Mouse (Mus musculus): ENCODE data around the gene Rpl10a.
A peak's percentile ranks its signal among the peaks of the same experiment; 100 is the strongest.
"Not testable (repeated sequence)": the region's sequence is repeated elsewhere in the genome, so short reads cannot be mapped to it uniquely, and the experiment has no call there.

The Rpl10a gene

DNA sequence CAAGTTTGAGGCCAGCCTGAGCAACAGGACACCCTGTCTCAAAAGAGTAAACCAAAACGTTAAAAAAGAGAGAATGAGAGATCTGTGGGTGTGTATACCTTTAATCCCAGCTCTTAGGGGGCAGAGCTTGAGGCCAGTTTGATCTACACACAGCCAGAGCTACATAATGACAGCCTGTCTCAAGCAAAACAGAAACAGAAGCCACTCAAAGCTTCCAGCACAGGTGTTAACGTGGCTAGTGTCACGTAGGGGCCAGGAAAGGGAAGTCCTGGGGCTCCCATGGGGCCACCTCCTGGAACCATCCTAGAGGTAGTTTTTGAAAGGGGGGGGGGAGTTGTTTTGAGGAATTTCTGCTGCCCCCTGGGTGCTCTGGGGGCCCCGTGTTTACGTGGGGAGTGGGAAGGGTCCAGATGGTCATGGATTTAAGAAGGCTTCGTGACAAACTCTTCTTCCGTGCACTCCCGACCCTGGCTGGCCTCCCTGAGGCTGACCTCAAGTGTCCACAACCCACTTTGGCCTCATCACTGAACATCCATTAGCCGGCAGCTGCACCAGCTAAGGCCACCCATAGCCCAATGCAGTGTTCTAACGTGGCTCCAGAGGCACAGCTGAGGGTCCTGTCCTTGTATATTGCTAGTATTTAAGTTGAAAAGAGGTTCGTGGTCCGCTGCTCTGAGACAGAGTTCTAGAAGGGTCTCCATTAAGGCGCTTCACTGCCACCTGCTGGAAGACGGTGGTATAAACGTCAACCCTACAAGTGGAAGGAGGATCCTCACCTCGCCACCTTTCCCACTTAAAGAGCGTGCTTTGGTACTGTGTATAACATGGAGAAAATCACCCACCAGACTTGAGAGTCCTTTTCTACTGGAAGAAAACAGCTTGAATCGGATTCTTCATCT is 19.7 kb upstream of the Rpl10a start:
- peak; percentile 89 for DNase-seq (ENCODE audit: low read depth, low spot score)

DNA sequence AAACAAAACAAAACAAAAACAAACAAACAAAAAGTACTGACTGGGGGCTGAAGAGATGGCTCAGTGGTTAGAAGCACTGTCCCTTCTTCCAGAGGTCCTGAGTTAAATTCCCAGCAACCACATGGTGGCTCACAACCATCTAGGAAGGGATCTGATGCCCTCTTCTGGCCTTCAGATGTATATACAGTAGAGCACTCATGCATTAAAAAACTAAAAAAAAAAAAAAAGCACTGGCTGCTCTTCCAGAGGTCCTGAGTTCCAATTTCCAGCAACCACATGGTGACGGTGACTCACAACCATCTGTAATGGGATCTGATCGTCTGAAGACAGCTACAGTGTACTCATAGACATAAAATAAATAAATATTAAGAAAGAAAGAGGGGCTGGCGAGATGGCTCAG is 17.4 kb upstream of the Rpl10a start:
- DNase-seq (ENCODE audit: low read depth, low spot score): peak; percentile 88

DNA sequence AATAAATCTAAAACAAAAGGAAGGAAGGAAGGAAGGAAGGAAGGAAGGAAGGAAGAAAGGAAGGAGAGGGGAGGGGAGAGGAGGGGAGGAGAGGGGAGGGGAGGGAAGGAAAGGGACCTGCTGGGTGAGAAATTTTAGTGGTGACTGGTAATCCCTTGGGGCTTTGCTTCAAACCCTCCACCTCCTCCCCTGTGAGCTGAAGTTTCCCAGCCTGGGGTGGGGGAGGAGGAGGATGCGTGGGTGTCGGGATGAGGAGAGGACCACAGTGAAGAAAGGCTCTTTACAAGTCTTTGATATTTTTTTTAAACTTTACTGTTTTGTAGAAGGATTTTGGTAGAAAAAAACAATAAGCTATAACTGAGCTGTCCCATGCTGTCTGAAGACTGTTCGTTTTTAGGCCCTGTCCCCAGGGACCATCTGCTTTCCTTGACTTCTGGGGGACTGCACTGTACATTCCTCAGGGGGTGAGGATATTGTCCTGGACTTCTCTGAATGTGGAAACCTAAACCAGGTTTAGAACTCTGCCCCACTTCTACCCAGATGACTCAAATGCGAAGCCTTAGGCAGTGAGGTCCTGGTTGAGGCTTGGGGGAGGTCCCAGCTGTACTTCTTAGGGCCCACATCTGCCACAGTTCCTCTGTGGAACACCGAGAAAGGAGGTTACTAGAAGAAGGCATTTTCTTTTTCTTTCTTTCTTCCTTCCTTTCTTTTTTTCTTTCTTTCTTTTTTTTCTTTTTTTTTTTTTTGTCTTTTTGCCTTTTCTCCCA is 16.7 kb upstream of the Rpl10a start:
- DNase-seq (ENCODE audit: low read depth, low spot score): no peak

DNA sequence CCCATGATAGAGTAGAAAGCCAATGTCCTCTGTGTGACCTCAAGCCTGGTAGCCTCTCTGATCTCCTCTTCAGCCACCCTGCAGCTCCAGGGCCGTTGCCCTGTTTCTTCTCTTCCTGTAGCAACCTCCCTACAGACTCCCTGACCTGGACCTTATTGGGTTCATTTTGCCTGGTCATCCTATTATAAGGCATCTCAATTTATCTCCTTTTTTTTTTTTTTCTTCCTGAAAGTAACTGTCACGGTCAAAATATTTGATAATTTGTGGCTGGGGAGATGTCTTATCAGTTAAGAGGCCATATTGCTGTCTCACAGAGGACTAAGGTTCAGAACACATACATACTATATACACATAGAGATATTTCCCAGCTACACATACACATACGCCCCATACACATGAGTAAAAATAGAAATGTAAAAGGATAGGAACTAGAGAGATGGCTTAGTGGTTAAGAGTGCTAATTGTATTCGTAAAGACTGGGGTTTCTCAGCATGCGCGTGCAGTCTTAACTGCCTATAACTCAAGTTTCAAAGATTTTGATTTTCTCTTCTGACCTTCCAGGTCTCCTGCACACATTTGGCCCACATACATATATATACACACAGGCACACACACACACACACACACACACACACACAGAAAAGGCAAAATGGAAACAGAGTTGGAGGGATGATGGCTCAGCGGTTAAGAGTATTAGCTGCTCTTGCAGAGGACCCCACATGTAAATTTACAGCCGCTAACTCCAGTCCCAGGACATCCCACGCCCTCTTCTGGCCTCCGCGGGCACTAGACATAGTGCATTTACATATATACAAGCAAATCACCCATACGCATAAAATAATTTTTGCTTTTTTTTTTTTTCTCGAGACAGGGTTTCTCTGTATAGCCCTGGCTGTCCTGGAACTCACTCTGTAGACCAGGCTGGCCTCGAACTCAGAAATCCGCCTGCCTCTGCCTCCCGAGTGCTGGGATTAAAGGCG is 15.7 kb upstream of the Rpl10a start:
- DNase-seq (ENCODE audit: low read depth, low spot score): peak; percentile 45

DNA sequence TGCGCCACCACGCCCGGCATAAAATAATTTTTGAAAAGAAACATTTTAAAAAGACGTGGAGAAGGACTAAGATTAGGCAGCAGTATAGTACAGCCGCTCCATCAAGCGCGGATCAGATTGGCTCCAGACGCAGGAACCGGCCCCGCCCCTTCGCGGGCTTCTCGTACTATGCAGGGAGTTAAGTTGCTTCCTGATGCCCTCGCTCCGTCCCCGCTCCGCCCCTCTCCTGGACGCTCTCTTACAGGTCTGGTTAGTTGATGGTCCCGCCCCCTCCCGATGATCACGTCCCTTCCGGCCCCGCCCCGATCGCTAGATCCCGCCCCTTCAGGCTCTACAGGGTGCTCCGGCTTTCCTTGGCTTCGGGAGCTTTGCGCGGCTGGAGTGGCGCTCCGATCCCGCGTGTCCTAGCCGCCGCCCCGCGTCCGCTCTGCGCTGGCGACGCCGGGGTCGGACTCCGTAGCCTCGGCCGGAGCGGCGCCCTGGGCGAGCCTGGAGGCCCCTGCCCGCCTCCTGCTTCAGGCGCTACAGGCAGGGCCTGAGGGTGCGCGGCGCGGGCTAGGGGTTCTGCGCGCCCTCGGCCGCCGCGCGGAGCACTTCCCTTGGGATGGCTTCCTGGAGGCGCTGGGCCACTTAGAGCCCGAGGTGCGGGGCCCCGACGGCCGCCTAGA is 14.9 kb upstream of the Rpl10a start, which contains the start of gene Fance:
Gene Fance, plus strand, starts transcription at position 308 of the 668 bp plus-strand sequence.
- DNase-seq (ENCODE audit: low read depth, low spot score): peak; percentile 100

DNA sequence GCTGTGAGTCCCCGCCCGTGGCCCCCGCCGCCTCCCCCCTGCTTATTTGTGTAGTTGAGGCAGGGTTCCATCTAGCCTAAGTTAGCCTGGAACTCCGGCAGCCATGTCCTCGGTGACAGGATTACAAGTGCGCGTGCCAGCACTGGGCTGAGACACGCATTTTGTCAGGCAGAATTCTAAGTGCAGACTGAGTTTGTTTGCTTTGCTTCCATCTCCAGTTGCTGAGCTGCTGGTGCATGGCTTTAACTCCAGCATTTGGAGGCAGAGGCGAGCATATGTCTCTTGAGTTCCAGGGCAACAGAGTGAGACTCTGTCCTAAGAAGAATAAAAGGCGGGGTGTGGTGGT is 14.4 kb upstream of the Rpl10a start:
- DNase-seq (ENCODE audit: low read depth, low spot score): peak; percentile 72

DNA sequence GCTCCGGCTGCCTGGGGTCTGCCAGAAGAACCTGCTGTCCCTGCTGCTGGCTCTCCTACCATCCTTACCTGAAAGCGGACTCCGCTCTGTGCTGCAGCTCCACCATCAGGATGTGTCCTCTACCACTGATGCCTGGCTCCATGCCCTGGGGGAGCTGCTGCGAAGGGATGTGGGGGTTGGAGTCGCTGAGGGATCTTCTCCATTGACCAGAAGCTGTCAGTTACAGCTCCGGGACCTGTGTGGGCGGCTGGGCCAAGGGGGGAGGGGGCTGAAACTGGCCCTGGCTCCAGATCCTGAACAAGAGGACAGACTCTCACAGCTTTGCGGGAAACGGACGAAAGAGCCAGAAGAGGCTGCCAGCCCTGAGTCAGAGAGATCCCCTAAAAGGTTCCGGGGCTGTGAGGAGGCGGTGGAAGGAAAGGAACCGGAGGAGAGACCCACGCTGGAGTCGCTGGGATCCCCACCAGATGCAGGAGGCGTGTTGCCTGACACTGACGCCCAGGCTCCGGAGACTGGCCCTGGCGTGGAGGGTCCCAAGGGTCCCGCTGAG is 12.6 kb upstream of the Rpl10a start:
- DNase-seq (ENCODE audit: low read depth, low spot score): no peak

DNA sequence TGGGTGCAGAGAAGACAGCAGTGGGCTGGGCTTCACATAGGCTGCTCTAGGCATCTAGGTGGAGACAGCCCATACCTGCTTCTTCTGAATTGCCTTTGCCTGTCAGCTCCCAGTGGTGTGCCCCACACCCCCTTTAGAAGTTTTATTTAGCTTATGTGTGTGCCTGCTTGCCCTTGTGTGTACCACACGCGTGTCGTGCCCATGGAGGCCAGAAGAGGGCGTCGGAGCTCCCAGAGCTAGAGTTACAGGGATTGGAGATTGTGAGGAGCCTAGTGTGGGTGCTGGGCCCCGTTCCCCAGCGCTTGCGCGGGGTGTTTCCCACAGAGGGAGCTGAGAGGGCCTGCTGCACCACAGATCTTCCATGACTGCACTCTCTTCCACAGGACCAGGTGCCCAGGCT is 11.8 kb upstream of the Rpl10a start:
- peak; percentile 69 for DNase-seq (ENCODE audit: low read depth, low spot score)

DNA sequence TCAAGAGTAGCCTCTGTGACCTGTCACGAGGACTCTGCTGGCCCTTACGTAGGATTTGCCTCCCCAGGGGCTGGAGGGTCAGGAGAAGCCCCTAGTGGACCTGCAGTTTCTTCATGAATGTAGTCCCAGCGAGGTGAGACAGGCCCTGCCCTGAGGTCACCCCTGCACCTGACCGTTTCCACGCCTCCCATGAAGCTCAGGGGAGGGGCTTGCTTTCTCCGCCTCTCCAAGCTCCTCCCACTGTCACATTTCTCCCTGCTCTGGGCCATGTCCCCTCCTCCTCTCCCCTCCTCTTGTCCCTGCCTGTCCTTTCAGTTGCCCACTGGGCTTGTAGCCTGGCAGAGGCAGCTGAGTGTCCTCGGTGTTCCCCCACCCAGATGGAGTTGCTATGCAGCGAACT is 11.2 kb upstream of the Rpl10a start:
- peak; percentile 44 for DNase-seq (ENCODE audit: low read depth, low spot score)

DNA sequence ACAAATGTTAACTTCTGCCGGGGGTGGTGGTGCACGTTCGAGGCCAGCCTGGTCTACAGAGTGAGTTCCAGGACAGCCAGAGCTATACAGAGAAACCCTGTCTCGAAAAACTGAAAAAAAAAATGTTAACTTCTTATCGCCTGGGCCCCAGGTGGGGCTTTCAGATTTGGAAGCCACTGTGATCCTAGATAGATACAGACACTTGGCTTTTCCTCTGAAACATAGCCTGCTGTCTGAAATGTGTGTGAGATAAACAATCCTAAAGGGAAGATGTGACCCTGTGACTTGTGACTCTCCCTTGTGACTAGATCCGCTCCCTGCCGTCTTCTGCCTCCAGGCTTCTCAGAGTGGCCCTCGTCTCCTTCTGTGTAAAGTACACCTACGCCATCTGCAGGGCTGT is 10.5 kb upstream of the Rpl10a start:
- DNase-seq (ENCODE audit: low read depth, low spot score): no peak

DNA sequence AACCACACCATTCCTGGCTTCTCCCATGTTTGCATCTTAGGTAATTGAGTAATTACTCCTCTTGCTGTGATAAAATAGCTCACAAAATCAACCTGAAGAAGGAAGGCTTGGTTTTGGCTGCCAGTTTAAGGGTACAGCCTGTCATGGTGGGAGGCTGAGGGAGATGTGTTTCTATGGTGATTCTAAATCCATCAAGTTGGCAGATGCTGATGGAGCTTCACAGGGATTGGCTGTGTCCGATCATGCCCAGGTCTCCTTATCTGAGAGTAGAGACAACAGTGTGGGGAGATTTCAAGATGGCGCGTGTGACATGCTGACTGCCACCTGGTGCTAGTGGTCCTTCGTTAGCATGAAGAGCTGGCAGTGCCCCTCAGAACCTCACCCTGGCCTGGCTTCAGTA is 6.6 kb upstream of the Rpl10a start:
- no peak for DNase-seq (ENCODE audit: low read depth, low spot score)

DNA sequence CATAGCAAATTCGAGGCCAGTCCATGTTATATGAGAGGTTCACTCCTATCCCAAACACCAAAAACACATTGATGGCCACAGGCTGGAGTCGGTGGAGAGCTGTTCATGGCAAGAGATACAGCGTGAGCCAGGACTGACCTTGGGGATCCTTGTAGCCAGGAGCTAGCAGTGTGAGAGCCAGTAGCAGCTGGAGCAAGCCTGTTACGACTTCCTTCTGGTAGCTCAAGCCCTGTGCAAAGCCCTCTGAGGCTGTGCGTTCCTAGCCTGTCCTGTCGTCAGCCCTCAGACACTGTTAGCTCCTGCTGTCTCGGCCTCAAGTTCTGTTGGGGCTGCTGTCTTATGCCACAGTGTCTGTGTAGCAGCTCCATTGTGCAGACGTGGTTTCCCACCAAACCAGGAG is 4.5 kb upstream of the Rpl10a start:
- DNase-seq (ENCODE audit: low read depth, low spot score): no peak

DNA sequence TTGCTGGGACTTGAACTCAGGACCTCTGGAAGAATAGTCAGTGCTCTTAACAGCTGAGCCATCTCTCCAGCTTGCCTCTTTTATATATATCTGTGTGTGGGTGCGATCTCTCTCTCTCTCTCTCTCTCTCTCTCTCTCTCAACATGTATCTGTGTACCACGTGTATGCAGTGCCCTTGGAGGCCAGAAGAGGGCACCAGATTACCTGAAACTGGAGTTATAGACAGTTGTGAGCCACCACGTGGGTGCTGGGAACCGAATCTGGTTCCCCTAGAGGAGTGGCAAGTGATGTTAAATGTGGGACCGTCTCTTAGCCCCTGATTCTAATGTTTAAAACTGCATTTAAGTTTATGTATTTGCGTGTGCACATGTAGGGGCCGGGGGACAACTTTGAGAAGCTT is 3.9 kb upstream of the Rpl10a start:
- peak; percentile 92 for DNase-seq (ENCODE audit: low read depth, low spot score)

DNA sequence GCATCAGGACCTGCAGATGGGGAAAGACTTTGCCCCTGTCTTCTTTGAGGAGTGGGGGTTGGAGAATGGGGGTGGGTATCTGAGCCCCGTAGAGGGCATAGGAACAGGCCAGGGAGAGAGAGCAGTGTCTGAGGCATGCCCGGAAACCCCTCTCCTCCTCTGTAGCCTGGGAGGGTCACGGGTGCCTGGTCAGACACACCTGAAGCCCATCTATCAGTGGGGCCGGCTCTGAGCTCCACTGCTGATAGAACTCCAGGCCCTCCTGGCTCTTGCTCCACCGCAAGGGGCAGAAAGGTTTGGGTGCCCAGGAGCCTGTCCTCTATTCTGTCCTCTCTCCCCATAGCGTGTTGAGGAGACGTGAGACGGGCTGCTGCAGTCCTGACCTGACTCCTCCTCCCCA is 2.5 kb upstream of the Rpl10a start:
- DNase-seq (ENCODE audit: low read depth, low spot score): no peak

DNA sequence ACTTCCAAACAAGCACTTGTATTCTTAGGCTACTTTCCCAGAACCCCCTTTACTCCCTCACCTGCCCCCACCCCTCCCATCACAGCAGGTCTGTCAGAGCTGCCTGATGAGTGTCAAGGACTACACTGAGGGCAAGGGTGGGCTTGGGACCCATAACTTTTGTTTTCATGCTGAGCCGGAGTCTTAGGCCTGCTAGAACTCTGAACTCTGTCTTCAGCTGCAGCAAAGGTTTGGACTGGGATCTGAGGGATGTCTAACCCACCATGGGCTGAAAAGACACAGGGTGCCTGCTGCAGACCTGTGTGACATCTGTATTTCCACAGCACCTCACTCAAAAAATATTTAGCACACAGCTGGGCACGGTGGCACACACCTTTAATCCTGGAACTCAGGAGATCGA is 1.3 kb upstream of the Rpl10a start:
- DNase-seq (ENCODE audit: low read depth, low spot score): no peak

DNA sequence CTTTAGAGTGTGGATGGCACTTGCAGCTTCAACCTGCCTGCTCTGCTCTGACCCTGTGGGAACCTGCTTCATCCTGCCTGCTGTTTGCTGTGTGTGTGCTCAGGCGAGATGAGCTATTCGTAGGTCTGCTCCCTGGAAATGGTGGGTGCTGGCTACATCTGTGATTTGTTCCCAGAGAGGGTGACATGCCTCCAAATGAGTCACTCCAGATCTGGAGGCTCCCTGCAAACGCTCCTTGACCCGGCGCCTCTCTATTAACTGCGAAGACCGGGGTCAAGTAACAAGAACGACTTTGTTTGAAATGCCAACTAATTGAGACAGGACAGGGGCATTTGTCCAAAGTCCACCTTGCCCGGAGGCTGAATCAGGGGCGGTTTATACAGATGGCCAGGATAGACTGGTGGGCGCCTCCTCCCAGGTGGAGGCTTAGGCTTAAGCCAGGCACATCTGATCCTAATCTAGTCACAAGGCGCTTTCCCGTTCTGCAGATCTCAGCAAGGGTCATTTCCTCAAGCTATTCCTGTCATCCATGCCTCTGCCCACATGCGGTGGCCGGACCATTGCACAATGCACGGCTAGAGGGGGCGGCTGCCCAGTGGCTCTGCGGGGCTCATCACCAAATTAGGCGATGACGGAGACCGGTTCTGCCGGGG is 472 bp upstream of the Rpl10a start:
- DNase-seq (ENCODE audit: low read depth, low spot score): no peak

DNA sequence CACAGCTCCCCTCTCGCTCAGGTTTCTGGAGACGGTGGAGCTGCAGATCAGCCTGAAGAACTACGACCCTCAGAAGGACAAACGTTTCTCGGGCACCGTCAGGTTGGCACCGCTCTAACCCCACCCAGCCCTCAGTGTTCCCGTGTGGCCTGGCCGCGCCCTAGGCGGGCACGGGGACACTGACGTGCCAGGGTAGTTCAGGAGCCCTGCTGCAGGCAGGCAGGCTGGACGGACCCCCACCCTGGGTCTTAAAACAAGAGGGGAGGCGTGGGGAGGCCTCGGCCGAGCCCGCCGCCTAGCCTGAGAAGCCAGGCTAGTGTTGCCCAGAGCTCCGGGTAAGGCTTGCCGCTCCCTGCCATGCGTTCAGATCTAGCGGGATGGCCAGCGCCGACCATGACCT is 675 bp downstream of the Rpl10a start:
- DNase-seq (ENCODE audit: low read depth, low spot score): no peak

DNA sequence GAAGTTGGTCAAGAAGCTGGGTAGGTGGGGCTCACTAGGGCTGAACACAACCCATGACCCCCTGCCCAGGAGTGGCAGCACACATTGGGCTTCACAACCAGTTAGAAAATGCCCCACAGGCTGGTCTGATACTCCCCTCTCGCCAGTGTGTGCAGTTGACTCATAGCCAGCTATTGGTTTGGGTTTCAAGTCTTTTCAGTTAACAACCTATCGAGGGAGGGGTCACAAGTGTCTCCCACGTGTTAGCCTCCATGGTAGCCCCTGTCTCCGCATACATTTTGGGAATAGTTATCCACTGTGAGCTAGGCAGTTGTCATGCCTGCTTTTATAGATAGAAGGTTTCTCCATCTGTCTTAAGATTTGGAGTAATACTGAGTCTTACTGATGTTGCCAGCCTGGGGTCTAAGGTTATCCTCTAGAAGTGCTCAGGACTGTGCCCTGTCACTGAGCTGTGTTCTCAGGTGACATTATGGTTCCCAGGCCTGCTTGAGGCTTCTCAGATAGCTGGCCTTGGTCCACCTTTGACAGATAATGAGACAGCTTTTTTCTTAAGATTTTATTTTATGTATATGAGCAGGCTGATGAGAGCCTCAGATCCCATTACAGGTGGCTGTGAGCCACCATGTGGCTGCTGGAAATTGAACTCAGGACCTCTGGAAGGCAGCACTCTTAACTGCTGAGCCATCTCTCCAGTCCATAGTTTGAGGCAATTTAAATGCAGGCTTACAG is 1.4 kb downstream of the Rpl10a start:
- peak; percentile 60 for DNase-seq (ENCODE audit: low read depth, low spot score)

DNA sequence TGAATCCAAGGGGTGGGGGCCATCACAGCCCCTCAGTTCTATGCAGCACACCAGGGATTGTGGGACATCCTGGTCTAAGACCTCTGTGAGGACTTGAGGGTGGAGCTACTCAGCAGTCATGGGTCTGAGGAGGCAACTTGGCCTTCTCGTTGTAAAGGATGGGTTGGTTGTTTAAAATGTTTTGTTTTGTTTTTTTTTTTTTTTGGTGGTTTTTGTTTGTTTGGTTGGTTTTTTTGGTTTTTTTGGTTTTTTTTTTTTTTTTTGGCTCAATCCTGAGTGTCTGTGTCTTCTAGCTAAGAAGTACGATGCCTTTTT is 1.9 kb downstream of the Rpl10a start:
- DNase-seq (ENCODE audit: low read depth, low spot score): peak; percentile 28

DNA sequence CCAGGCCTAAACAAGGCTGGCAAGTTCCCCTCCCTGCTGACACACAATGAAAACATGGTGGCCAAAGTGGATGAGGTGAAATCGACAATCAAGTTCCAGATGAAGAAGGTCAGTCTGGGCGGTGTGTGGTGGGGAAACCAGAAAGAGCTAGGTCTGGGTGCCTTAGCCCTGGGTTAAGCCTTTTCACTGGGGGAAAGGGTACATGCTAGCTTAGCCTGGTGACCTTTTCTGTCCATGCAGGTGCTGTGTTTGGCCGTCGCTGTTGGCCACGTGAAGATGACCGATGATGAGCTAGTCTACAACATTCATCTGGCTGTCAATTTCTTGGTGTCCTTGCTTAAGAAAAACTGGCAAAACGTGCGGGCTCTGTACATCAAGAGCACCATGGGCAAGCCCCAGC is 2.3 kb downstream of the Rpl10a start:
- DNase-seq (ENCODE audit: low read depth, low spot score): not testable (repeated sequence)

Data from R1 (cell line).